Mouse (Mus musculus) ES-Bruce4 (cell line): Measurements from ENCODE around the gene Alg9.

Experiments used
- CTCF ChIP-seq: IDR thresholded peaks from one replicate; pipeline ENCODE4 v1.8.1; 2011; ENCODE audit warnings: low read depth, low read length
- EP300 ChIP-seq: IDR thresholded peaks from 2 replicates; pipeline ENCODE4 v1.6.1; 2011; ENCODE audit warnings: low read depth, low read length; ENCODE audit not compliant: insufficient read depth
- POLR2A ChIP-seq: IDR thresholded peaks from one replicate; pipeline ENCODE4 v1.8.1; 2011; ENCODE audit warnings: low read length; ENCODE audit not compliant: insufficient read depth

GRCm38 (mm10) chr9:50811746-50812145 is 36.9 kb downstream of the Alg9 start:
- TF ChIP-seq POLR2A = no peak
- TF ChIP-seq CTCF = no peak
- TF ChIP-seq EP300 = no peak
